Mouse (Mus musculus): ENCODE results near the gene Ccdc189. TPM values are rescaled to one million over a fixed set of nuclear protein-coding genes. Genes with fewer than 3 reads are reported as not detected.

Gene Ccdc189
- polyA plus RNA-seq, 2 experiments = 5.4 to 6.8 TPM

- TF ChIP-seq EP300 (IDR thresholded peaks at IDR 0.05; ENCODE audit: low read depth) = no peak
- TF ChIP-seq CTCF (IDR thresholded peaks at IDR 0.05; ENCODE audit: low read depth) = no peak
- Histone ChIP-seq H3K4me3 (ENCODE audit: insufficient read depth in 1 of 2, low read depth in 2 of 2, low read length in 2 of 2) (peak overlapping the region; percentile 90 to 92), H3K27ac (peak overlapping the region; percentile 55; the same call in 1 of the 2 replicates), H3K27me3 (ENCODE audit: control insufficient read depth, insufficient read depth, low read length) (no peaks in the 10 kb centered on the region), H3K4me1 (replicated peaks; ENCODE audit: control insufficient read depth in 2 of 2, insufficient read depth in 2 of 2, low read length in 1 of 2) (peaks cover 8 to 11% of the 10 kb centered on the region in 2 experiments), H3K36me3 (replicated peaks; ENCODE audit: control insufficient read depth, insufficient read depth, low read depth) (peaks cover 2% of the 10 kb centered on the region; the same call in 1 of the 2 replicates), H3K9me3 (ENCODE audit: control insufficient read depth, low read length) (no peaks in the 10 kb centered on the region), H3K9ac (replicated peaks) (peak overlapping the region; percentile 95), H3K4me2 (ENCODE audit: low read depth) (peak overlapping the region; percentile 96)
- WGBS (ENCODE audit: insufficient replicate concordance) = 11% methylated on average over 7 of the region's 7 CpGs
- DNase-seq (ENCODE audit: low read depth in 3 of 3, low spot score in 3 of 3) (no peak), ATAC-seq (ENCODE audit: insufficient read depth) (no peak)
Observed at GRCm38 (mm10) chr7:127574115-127574514, 14.3 kb downstream of the Ccdc189 start.

GRCm38 (mm10) chr7:127573503-127574008 lies 14.8 kb downstream of the Ccdc189 start:
- peak overlapping the region; percentile 96 for H3K4me2 ChIP-seq (ENCODE audit: low read depth)
- no peaks in the 10 kb centered on the region for H3K9me3 ChIP-seq (ENCODE audit: control insufficient read depth, low read length)
- H3K27ac ChIP-seq = peak overlapping the region; percentile 55
- H3K4me3 ChIP-seq (ENCODE audit: insufficient read depth in 1 of 2, low read depth in 2 of 2, low read length in 2 of 2) = peak overlapping the region; percentile 90 to 92
- ATAC-seq (ENCODE audit: insufficient read depth) (peak; percentile 33), DNase-seq (ENCODE audit: low read depth in 3 of 3, low spot score in 3 of 3) (no peak)
- peaks cover 8 to 11% of the 10 kb centered on the region in 2 experiments for H3K4me1 ChIP-seq (replicated peaks; ENCODE audit: control insufficient read depth in 2 of 2, insufficient read depth in 2 of 2, low read length in 1 of 2)
- WGBS (ENCODE audit: insufficient replicate concordance) = under 1% methylated on average over 21 of the region's 28 CpGs
- no peaks in the 10 kb centered on the region for H3K27me3 ChIP-seq (ENCODE audit: control insufficient read depth, insufficient read depth, low read length)
- H3K9ac ChIP-seq (replicated peaks) = peak overlapping the region; percentile 95
- no peaks in the 10 kb centered on the region for H3K36me3 ChIP-seq (replicated peaks; ENCODE audit: control insufficient read depth, insufficient read depth, low read depth)
- TF ChIP-seq EP300 (IDR thresholded peaks at IDR 0.05; ENCODE audit: low read depth) (no peak), CTCF (IDR thresholded peaks at IDR 0.05; ENCODE audit: low read depth) (no peak)

- peak; percentile 98 for ATAC-seq (ENCODE audit: insufficient read depth)
- no peak for TF ChIP-seq CTCF (IDR thresholded peaks at IDR 0.05; ENCODE audit: low read depth)
- TF ChIP-seq EP300 (IDR thresholded peaks at IDR 0.05; ENCODE audit: low read depth) = no peak
- WGBS (ENCODE audit: insufficient replicate concordance) = under 1% methylated on average over 17 of the region's 17 CpGs
- H3K4me1 ChIP-seq (replicated peaks; ENCODE audit: control insufficient read depth in 2 of 2, insufficient read depth in 2 of 2, low read length in 1 of 2) = peaks cover 8 to 11% of the 10 kb centered on the region in 2 experiments
- peak; percentile 98 to 99 (median 98) for DNase-seq (ENCODE audit: low read depth in 3 of 3, low spot score in 3 of 3)
- H3K4me3 ChIP-seq (ENCODE audit: insufficient read depth in 1 of 2, low read depth in 2 of 2, low read length in 2 of 2) = peak within 1 kb of the TSS; percentile 90 to 92
- H3K36me3 ChIP-seq (replicated peaks; ENCODE audit: control insufficient read depth, insufficient read depth, low read depth) = no peaks in the 10 kb centered on the region
- peak within 1 kb of the TSS; percentile 96 for H3K4me2 ChIP-seq (ENCODE audit: low read depth)
- no peaks in the 10 kb centered on the region for H3K9me3 ChIP-seq (ENCODE audit: control insufficient read depth, low read length)
- H3K9ac ChIP-seq (replicated peaks) = peak within 1 kb of the TSS; percentile 95
- H3K27ac ChIP-seq = peak within 1 kb of the TSS; percentile 55
- no peaks in the 10 kb centered on the region for H3K27me3 ChIP-seq (ENCODE audit: control insufficient read depth, insufficient read depth, low read length)
Observed at GRCm38 (mm10) chr7:127572895-127573471, 15.4 kb downstream of the Ccdc189 start, which contains the start of gene Phkg2. Phkg2 (plus strand) TSS chr7:127573340.

- 0 out of 2 replicates have a peak, but pooled peaks have one; percentile 14 for TF ChIP-seq CTCF (IDR thresholded peaks at IDR 0.05; ENCODE audit: low read depth)
- no peak for TF ChIP-seq EP300 (IDR thresholded peaks at IDR 0.05; ENCODE audit: low read depth)
- WGBS (ENCODE audit: insufficient replicate concordance) = 85% methylated on average over 6 of the region's 6 CpGs
- H3K4me1 ChIP-seq (replicated peaks; ENCODE audit: control insufficient read depth in 2 of 2, insufficient read depth in 2 of 2, low read length in 1 of 2) = no peaks in the 10 kb centered on the region
- H3K4me2 ChIP-seq (ENCODE audit: low read depth) = no peak overlapping the region
- H3K9me3 ChIP-seq (ENCODE audit: control insufficient read depth, low read length) = no peaks in the 10 kb centered on the region
- H3K36me3 ChIP-seq (replicated peaks; ENCODE audit: control insufficient read depth, insufficient read depth, low read depth) = peaks cover 37% of the 10 kb centered on the region
- no peaks in the 10 kb centered on the region for H3K27me3 ChIP-seq (ENCODE audit: control insufficient read depth, insufficient read depth, low read length)
- ATAC-seq (ENCODE audit: insufficient read depth) = no peak
- H3K4me3 ChIP-seq (ENCODE audit: insufficient read depth in 1 of 2, low read depth in 2 of 2, low read length in 2 of 2) = no peak overlapping the region
- H3K9ac ChIP-seq (replicated peaks) = no peak overlapping the region
- H3K27ac ChIP-seq = no peak overlapping the region
- no peak for DNase-seq (ENCODE audit: low read depth in 3 of 3, low spot score in 3 of 3)
Observed at GRCm38 (mm10) chr7:127564381-127565150, 23.8 kb downstream of the Ccdc189 start.

GRCm38 (mm10) chr7:127561340-127561858 lies 27.0 kb downstream of the Ccdc189 start, which contains the start of gene Tmem265:
Tmem265 (plus strand) TSS chr7:127561390.
- DNase-seq (ENCODE audit: low read depth in 3 of 3, low spot score in 3 of 3) (no peak), ATAC-seq (ENCODE audit: insufficient read depth) (no peak)
- peaks cover 52% of the 10 kb centered on the region for H3K36me3 ChIP-seq (replicated peaks; ENCODE audit: control insufficient read depth, insufficient read depth, low read depth)
- H3K4me1 ChIP-seq (replicated peaks; ENCODE audit: control insufficient read depth in 2 of 2, insufficient read depth in 2 of 2, low read length in 1 of 2) = no peaks in the 10 kb centered on the region
- no peak within 1 kb of the TSS for H3K4me2 ChIP-seq (ENCODE audit: low read depth)
- no peak within 1 kb of the TSS for H3K27ac ChIP-seq
- no peak within 1 kb of the TSS for H3K9ac ChIP-seq (replicated peaks)
- no peaks in the 10 kb centered on the region for H3K9me3 ChIP-seq (ENCODE audit: control insufficient read depth, low read length)
- WGBS (ENCODE audit: insufficient replicate concordance) = 76% methylated on average over 5 of the region's 5 CpGs
- no peak for TF ChIP-seq CTCF (IDR thresholded peaks at IDR 0.05; ENCODE audit: low read depth)
- H3K27me3 ChIP-seq (ENCODE audit: control insufficient read depth, insufficient read depth, low read length) = no peaks in the 10 kb centered on the region
- no peak within 1 kb of the TSS for H3K4me3 ChIP-seq (ENCODE audit: insufficient read depth in 1 of 2, low read depth in 2 of 2, low read length in 2 of 2)
